Mouse (Mus musculus) hematopoietic stem cell, adult 5-6 weeks (primary cell): ENCODE data around the gene Vmn1r22. TPM values are rescaled to one million over a fixed set of nuclear protein-coding genes. Genes with fewer than 3 reads are reported as not detected.

ENCODE experiments used
- ATAC-seq, 2 experiments: fragments of 125-278 bp in 1 of 2; replicated peaks in 1 of 2; 2 replicates each; pipeline ENCODE4 v1.8.0; 2016 to 2017; ENCODE audit warnings: inconsistent platforms in 2 of 2, mild to moderate bottlenecking in 2 of 2, moderate number of reproducible peaks in 2 of 2, low read depth in 1 of 2, moderate TSS enrichment in 1 of 2; ENCODE audit not compliant: low FRiP score in 2 of 2, poor library complexity in 2 of 2, severe bottlenecking in 2 of 2, insufficient read depth in 1 of 2, low TSS enrichment in 1 of 2
- total RNA-seq: library from RNA; stranded (forward); fragments of 172-1452, 232-1000 nt; gene quantifications from 2 replicates; pipeline ENCODE4 v1.2.3, GENCODE M21; 2017

The Vmn1r22 gene
- total RNA-seq, result not detected in 2 replicates

DNA sequence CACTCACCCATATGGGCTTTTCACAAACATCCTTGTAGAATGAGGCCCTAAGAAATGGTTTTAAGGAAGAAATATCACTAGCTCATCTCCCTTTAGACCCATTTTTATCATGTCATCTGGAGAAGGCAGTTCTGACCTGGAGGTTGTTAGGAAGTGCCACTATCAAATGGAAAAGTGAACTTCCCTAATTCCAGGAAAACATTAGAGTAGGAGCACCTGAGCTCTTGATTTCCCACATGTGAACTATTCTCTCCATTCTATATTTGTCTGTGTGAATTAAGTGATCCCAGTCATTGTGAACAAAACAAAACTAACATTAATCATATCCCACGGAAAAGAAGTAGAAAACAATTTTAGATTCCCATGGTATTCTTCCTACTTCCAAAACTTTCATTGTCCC lies at the start of gene Vmn1r22:
Vmn1r22 (minus strand) TSS at position 101 of the 400 bp plus-strand sequence.
- no peak for ATAC-seq

GRCm38 (mm10) chr6:57926738-57927137 lies 18.9 kb upstream of the Vmn1r22 start, which contains the start of gene Vmn1r23:
Gene Vmn1r23, minus strand, starts transcription at chr6:57926838.
- no peak for ATAC-seq

GRCm38 (mm10) chr6:57859043-57860042 lies 48.5 kb downstream of the Vmn1r22 start:
- peak; percentile 93 to 100 for ATAC-seq

DNA sequence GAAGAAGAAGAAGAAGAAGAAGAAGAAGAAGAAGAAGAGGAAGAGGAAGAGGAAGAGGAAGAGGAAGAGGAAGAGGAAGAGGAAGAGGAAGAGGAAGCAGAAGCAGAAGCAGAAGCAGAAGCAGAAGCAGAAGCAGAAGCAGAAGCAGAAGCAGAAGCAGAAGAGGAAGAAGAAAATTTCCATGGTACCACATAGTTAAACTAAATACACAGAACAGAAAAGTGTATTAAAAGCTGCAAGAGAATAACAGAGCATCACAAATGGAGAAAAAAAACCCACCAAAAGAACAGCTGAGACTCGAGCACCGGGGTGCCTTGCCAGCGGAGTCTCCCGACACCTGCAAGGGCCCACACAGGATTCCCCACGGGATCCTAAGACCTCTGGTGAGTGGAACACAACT lies 56.7 kb downstream of the Vmn1r22 start:
- ATAC-seq, result peak in 1 of 2 experiments; percentile 39; a peak in 1 of 4 replicates

- no peak for ATAC-seq
Measured at GRCm38 (mm10) chr6:57850286-57850685, 57.5 kb downstream of the Vmn1r22 start, which contains the start of gene Vmn1r21. Gene Vmn1r21, minus strand, starts transcription at chr6:57850343.

Other genes starting within 250 kb of the Vmn1r22 start
- 20.1 and 22.0 TPM in 2 replicates for gene Pyurf, start 215.9 kb downstream of the Vmn1r22 start, total RNA-seq
- gene Lancl2, start 205.5 kb downstream of the Vmn1r22 start, total RNA-seq, result 37.1 and 64.0 TPM in 2 replicates
- gene Vopp1, start 82.9 kb downstream of the Vmn1r22 start, total RNA-seq, result 26.6 and 39.3 TPM in 2 replicates
- not detected in 2 replicates for gene Vmn1r21, start 57.7 kb downstream of the Vmn1r22 start, total RNA-seq
- gene Vmn1r23, start 18.8 kb upstream of the Vmn1r22 start, total RNA-seq, result not detected in 2 replicates
- not detected in 2 replicates for gene Vmn1r24, start 53.5 kb upstream of the Vmn1r22 start, total RNA-seq
- gene Vmn1r25, start 72.8 kb upstream of the Vmn1r22 start, total RNA-seq, result not detected in 2 replicates
- not detected in 2 replicates for gene Vmn1r26, start 107.1 kb upstream of the Vmn1r22 start, total RNA-seq